Mouse (Mus musculus) embryo, embryonic 10.5 days (tissue): ENCODE measurements around the gene Adamts16.

ENCODE experiments used
- DNase-seq: peaks from one replicate; pipeline ENCODE4 v3.0.0-alpha.2; 2015; ENCODE audit warnings: low spot score

The Adamts16 gene

DNA sequence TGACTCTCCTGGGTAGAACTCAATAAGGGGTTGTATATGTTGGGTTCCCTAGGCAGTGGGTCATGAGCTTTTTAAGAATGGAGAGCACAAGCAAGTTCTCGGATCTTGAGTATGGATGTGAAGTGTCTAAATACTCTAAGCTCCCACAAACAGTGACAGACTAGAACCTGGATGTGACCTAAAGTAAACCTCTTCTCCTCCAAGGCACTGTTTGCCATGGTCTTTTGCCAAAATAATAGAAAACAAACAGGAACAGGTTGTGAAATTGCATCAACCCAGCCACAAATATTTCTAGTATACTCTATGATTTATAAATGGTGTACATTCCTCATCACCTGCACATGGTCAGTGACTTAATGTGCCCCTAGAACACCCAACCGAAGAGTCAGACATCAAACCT is 79.0 kb downstream of the Adamts16 start:
- no peak for DNase-seq

DNA sequence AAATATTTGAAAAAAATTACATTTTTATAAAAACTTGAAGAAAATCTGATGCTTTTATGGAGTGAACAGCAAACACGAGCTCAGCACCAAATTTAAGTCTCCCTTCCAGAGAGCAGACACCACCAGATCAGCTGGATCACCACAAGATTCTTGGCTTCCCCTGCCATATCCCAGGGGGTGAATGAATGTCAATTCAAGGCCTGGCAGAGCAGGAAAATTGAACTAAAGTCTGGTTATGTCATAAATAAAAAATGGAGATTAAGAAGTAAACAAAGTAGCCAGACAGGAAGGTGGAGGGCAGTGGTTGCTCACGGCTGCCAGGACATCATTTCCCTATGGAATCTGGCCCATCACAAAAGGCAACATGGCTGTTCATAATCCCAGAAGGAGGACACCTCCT is 80.3 kb downstream of the Adamts16 start:
- DNase-seq: no peak

DNA sequence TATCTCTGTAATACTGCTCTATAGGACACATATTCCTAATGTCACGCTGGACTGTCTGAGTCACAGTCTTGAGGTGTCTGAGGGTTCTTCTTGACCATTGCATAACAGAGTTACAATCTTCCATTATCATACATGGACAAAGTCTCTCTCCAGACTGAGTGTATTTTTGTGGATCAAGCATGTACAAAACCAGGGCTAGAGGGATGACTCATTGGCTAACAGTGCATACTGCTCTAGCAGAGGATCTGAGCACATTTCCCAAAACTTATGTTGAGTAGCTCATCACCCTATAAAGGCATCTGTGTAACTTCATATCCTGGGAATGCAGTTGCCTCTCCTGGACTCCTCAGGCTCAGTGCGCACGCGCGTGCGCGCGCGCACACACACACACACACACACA is 81.4 kb downstream of the Adamts16 start:
- DNase-seq: no peak

DNA sequence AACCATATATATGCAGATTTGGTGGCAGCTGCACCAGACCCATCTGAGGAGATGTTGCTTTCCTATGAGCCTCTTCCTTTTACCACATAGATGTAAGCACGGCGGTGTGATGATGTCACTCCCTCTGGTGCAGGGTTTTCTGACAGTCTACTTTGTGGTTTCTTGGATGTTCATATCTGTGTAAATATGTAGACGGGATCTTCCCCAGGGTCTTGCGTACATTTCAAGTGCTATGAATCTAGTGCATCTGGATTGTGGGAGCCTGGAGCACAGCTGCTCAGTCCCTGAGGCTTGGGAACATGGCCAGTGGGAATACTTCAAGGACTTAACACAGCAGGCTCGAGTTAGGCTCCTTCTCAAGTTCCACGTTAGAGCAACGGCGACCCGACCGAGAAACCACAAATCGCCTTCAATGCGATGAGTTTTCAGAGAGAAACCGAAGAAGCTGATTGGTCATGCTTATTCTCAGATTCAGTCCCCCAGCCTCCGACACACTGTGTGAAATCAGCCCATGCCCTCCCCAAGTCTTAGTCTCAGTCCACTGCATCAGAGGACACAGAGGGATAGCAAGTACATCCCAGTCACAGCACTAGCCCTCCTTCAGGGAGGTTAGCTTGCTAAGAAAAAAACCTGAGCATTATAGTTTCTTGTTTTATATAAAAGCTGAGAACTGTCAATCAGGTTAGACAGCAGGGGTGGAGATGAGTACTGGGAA is 95.2 kb downstream of the Adamts16 start:
- DNase-seq: no peak

DNA sequence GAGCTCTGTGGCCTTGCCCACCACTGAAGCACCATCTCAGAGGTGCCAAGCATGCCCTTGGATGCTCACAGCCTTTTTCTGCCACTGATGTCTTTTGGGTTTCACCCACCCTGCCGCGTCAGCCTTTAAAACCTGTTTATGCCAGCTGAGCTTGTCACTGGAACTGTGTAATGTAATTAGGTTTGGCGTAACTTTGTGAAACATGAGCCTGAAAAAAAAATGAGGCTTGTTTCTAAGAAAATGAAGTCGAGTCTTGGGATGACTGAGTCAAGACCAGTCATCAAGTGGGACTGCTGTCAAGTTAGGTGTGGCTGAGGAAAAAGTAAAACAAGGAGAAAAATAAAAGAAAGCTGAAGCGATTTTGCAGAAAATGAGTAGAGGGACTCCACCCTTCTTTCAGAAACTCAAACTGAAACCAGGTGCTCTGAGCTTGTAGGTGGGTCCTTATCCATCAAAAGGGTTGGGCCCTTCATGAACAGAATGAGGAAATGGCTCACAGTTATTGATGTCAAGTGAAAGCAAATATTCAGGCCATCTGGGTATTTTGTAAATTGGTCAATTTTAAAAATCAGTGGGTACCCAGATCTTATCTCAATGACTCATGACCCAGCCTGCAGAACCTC is 97.1 kb downstream of the Adamts16 start:
- no peak for DNase-seq

DNA sequence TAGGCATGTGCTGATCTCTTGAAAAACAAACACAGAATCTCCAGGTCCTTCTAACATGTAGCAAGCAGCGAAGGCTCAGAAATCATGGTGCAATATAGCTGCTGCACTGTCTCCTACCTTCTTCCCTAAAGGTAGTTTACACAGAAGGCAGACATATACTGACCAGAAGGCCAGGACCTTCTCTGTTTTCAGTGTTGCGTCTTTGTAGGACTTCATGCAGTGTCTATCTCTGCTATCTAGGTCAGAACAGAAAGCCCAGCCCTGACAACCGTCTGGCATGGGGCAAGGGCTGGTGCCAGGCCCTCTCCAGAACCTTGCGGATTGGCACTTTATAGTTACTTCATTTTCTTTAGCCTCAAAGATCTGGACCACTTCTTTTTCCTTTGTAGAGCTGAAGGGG is 98.9 kb downstream of the Adamts16 start:
- no peak for DNase-seq

DNA sequence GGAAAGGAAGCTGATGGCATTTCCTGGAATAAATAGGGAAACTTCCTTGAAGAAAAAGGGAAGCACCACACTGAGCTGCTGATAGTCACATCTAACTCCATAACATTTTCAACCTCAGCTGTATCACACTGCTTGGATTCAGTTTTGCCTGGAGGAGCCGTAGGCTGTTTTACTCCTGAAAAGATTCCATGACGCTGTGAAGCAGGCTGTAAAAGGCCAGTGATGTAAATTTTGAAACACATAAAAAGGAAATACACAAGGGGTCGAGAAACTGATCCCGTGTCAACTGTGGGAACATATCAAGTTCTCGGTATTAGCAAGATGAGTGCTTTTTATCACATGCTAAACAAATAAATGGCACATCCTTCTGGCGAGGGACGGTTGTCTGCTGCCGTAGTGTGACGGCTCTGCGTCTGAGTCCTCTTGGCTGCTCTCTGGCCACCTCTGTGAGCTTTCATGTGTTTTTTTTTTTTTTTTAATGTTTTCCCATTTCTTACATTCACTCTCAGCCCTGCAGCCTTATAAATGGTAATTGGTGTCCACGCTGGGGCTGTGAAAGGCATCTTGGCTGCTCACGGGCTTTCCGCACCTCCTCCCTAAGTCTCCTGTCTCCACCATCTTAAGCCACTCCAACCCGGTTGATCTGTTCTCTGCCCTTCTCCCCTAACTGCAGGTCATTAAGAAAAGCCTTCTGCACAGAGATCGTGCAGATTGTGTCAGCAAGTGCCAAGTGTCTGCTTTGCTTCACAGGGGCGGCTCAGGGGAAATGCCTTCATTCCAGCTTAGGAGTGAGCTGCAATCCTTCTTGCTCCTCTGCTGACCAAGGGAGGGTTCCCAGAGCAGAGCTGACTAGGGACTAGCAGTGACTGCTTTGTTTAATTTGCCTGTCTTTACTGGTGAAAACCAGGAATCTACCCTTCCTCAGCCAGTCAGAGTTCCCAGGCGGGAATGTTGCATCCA is 101.0 kb downstream of the Adamts16 start:
- peak; percentile 25 for DNase-seq

DNA sequence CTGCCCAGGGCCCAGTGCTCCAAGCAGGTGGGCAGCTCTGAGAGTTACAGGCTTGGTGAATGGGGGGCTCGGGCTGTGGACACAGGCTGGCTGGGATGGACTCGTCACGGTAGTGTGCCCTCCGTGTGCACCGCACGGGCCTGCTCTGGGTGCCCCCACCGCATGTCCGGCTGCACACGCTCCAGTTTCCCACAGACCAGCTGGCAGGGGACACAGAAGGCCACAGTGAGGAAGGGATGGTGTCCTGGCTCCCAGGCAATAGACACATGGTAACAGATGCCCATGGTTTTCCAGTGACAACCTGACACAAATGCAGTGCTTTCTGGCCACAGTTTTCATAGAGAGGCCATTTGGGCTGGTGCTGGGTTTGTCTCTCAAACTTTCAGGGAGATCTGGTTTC is 102.8 kb downstream of the Adamts16 start:
- no peak for DNase-seq

DNA sequence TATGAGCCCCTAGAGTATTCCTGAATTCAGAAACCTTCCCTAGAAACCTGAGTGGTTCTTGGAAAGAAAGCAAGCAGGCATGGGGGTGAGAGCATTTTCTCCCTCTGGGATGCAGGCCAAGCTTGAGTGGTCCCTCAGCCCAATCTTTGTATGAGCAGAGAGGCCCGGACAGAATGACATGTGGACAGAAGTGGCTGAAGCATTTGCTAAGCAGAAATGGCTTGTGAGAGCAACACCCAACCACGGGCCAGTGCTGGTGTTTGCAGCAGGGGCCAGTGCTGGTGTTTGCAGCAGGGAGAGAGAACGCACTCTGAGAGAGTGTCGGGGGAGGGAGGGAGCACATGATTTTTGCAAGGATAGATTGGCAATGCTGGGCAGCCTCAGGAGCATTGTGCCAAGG is 105.2 kb downstream of the Adamts16 start:
- DNase-seq: no peak

DNA sequence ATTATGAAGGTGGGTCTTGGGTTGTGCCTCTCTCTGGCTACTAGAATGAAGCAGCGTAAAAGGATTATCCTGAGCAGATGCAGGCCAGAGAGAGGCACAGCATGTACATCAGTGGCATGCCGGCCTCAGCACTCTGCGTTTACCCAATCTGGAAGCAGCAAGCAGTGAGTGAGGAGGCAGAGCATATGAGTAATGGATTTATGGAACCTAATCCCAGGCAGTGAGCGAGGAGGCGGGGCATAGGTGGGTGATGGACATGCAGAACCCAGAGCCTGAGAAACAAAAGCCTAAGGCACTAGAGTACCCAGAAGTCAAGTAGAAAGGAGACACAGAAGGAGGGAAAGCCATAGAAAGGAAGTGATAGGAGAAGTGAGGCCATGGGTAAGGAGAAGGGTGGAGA is 107.0 kb downstream of the Adamts16 start:
- DNase-seq: no peak

DNA sequence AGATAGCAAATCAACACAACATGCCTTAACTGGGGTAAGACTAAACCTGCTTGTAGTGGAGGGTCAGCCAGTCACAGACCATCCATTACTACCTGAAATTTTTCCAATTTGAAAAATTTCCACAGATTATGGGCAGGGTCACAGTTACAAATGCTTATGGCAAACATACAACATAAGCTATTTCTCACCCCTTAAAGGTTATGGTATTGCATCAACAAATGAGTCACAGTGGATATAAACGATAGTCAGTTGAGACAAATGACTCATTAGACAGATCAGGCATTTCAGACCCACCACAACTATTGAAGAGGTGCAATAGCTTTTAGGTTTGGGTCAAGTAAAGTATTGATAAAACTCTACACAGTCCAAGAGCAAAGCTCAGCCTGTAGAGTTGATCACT is 107.7 kb downstream of the Adamts16 start:
- no peak for DNase-seq

DNA sequence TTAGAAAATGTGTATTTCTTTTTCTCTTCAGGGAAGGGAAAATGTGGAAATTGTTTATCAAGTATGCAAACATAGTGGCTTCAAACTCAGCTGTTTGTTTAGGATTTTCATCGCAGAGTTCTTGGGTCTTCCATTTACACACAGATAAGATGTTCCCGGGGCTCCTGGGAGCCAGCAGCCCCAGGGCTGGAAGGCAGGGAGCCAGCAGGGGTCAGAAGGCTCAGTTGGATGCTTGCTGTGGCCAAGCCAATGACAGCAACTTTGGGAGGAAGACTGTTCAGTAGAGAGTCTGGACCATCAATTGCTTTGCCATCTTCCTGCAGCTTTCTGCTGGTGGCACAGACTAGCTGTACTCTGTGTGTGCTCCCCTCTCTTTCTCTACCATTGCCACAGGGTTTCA is 108.4 kb downstream of the Adamts16 start:
- DNase-seq: no peak

DNA sequence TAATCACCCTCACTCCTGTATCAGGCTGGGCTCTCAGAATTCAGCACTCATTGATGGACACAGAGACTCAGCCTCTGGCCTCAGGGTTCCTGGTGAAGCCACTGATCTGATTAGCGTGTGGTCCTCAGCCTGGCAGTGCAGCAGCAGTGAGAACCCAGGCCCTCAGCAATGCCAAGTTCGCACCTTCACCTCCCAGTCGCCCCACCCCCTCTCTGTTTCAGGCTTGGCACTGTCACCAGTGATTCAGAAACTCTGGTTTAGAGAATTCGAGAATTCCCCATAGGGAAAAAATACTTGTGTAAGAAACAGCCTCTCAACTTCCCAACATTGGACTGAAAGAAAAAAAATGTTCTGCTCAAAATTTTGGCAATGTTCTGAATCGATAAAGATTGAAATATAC is 108.8 kb downstream of the Adamts16 start:
- no peak for DNase-seq

DNA sequence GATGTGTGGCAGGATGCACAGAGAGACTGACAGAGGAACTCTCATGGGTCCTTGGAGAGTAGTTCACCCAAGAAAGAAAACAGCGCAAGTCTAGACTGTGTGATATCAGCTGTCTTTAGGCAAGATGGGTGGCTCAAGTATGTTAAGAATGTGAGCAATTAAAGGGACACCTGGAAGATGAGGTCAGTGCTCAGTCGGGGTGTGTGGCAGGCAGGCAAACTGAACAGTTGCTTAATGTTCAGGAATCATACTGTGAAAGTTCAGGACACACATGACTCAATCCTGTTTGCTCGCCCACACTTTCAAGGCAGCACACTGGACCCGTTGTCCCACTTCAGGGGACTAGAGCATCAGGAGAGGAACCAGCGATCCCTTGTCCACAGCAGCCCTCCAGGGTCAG is 110.3 kb downstream of the Adamts16 start:
- no peak for DNase-seq

DNA sequence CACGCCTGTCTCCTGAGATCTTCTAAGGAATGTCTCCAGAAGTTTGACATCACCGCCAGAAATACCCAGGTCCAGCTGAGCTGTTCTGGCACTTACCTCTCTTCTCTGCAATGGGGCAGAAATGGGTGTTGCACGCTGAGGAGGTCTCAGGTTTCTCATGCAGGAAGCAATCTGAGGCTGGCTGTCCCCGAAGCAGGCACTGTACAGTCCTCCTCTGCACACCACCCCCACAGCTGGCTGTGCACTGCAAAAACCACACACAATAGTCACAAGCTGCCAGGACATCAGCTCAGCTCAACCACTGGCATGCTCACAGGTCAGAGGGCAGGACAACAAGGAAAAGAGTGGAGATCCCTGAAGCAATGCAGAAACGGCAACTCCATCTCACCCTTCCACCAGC is 111.6 kb downstream of the Adamts16 start:
- DNase-seq: no peak

DNA sequence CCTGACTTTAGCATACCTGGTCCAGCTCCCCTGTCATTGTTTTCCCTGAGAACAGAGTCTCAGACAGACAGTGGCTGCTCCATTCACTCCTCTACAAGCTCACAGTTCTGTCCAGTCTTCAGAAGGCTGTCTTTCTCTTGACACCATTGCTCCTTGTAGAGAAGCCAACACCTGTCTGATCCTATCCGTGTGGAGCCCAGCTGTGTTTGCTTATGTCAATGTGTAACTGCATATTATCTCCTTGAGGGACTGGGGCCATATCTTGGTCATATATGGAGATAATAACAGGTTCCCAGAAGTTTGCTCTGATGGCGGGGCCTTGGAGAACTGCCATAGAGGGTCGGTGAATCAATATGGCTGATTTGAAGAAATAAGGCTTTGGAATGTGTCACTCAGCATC is 115.4 kb downstream of the Adamts16 start:
- no peak for DNase-seq

DNA sequence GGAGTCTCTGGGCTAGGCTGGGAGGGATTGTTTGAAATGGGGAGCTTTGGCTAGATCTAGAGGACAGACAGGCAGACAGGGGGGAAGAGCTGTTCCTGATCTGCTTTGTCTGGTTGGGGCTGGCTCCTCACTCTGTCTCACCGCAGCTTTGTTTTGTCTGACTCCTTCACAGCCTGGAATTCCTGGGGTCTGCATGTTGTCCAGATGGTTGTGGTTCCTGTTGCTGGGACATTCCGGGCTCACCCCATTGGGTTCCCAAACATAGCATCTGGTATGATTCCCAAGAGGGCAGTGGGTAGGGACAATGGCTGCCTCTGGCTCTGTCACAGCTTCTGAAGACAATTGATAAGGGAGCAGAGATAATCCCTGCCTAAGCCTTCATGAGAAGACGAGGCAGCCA is 117.0 kb downstream of the Adamts16 start:
- no peak for DNase-seq

DNA sequence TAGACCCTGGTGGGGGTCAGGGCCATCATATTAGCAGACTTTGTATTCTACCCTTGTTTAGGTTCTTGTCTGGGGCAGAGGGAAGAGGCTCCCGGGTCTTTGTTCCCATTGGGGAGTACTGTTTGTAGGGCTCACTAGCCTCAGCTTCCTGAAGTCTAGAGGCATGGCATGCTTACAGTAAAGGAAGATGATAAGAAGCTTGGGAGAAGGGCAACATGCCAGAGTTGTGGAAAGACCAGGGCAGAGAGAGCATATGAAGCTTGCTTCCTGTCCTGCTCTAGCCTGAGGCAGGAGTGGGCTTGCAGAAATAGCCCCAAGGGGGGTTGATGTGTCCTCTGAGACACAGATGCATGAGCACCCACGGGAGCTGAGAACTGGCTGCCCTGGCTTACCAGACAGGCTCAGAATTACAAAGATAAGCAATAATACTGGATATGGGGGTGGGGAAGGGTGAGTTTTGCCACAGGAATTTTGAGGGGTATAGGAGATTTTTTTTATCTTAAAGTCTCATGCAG is 117.4 kb downstream of the Adamts16 start:
- no peak for DNase-seq

DNA sequence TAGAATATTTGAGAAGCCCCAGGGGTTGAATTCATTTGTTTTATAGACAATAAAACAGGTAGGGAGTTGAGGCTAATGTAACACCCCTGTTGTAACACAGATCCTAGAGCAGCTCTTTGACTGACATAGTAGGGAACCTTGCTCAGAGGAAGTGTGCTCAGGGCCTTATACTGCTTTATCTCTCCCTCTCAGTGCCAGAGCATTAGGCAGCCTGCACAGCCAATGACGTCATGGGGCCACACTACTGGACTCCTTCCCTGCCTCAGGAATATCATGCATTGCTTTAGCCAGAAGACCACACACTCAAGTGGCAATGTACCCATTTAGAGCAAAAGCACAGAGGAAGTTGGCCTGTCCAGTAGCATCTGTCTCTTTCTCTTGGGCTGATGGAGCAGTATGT is 121.6 kb downstream of the Adamts16 start:
- no peak for DNase-seq

DNA sequence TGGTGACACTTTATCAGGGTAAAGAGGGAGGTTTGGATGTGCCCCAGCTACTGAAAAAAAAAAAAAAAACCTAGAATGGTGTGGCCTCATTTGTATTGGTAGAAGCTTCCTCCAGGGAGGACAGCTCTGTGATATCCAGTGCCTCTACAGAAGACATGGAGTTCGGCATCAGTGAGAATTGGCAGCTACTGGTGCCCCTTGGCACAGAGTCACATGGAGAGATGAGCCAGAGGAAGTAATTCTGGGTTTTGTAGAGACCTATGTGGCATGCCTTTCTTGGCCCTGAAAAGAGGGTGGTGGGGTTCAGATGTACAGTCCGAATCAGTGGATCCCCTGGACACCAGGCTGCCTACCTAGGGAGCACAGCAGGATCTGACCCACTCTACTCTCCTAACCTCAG is 122.8 kb downstream of the Adamts16 start:
- DNase-seq: no peak

DNA sequence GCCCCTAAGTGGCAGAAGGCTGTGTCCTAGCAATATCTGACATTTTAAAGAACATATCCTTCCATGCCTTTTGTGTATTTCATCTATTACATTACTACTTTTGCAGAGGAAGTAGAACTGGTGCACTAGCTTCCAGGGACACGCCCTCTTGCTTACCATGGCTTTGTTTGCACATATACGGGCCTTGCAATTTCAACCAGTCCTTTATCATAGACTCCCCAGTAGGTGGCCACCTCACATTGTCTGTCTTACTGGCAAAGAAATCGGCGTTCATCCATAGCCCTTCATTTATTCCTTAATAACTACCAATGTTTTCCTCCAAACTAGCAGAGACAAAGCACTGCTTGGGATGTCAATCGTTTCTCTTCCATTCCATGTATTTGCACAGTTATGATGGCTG is 125.6 kb downstream of the Adamts16 start:
- no peak for DNase-seq

DNA sequence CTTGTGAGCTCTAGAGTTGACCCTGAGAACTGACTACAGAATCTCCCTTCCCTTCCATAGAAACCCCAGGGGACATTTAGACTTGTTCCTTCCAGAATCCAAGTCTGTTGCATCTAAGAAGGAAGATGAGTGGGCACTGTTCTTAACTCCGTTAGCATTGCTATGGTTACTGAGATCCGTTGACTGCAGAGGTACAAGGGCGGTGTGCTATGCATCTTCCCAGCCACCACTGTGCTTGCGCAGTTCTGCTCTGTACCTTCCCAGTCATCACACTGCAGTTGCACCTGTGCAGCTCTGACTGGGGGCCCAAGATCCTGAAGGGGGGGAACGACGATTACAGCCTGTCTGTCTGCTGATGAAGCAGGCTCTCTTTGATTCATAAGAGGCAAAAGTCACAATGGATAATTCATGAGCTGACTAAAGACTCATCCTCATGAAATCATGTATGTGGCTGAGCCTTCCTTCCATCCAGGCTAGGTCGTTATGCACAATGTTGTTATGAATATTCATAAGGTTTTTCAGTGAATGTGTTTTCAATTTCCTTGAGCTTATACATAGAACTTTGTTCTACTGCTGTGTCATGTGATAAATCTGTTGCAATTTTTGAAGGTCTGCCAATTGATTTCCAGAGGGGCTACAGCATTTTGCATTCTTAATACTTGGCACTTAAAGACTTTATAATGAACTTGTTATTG is 127.4 kb downstream of the Adamts16 start:
- DNase-seq: no peak
